Mouse (Mus musculus) frontal cortex, adult 2 months (tissue): ENCODE results near the gene Guk1. TPM values are rescaled to one million over a fixed set of nuclear protein-coding genes. Genes with fewer than 3 reads are reported as not detected.

ENCODE experiments used
- DNase-seq, 2 experiments: peaks; one replicate each; pipeline ENCODE4 v3.0.0; 2022; ENCODE audit warnings: low spot score in 1 of 2; ENCODE audit errors: extremely low spot score in 1 of 2
- polyA plus RNA-seq: library from polyadenylated mRNA; depleted of rRNA; stranded (reverse); fragments of >200 nt; gene quantifications from 2 replicates; pipeline ENCODE4 v1.2.3, GENCODE M21; 2012

Guk1 gene
- polyA plus RNA-seq, 1 experiment = 250 TPM

GRCm38 (mm10) chr11:59165616-59166241 lies 26.3 kb downstream of the Guk1 start:
- no peak for DNase-seq

- no peak for DNase-seq
Observed at GRCm38 (mm10) chr11:59164384-59164783, 27.6 kb downstream of the Guk1 start.

GRCm38 (mm10) chr11:59163255-59164236 lies 28.5 kb downstream of the Guk1 start, which contains the start of gene Iba57:
TSS of gene Iba57 (minus strand) at chr11:59163739.
- DNase-seq = peak; percentile 99

- no peak for DNase-seq
Observed at GRCm38 (mm10) chr11:59162443-59163254, 29.4 kb downstream of the Guk1 start.

- no peak for DNase-seq
Observed at GRCm38 (mm10) chr11:59161398-59161797, 30.6 kb downstream of the Guk1 start.

- no peak for DNase-seq
Observed at GRCm38 (mm10) chr11:59159558-59159957, 32.5 kb downstream of the Guk1 start.

- DNase-seq = no peak
Observed at GRCm38 (mm10) chr11:59159099-59159498, 32.9 kb downstream of the Guk1 start.

- DNase-seq = no peak
Observed at GRCm38 (mm10) chr11:59155900-59156299, 36.1 kb downstream of the Guk1 start.

GRCm38 (mm10) chr11:59154220-59154619 lies 37.8 kb downstream of the Guk1 start:
- no peak for DNase-seq

- DNase-seq = no peak
Observed at GRCm38 (mm10) chr11:59151729-59152128, 40.3 kb downstream of the Guk1 start.

GRCm38 (mm10) chr11:59149302-59149701 lies 42.7 kb downstream of the Guk1 start:
- DNase-seq = no peak

- DNase-seq = no peak
Observed at GRCm38 (mm10) chr11:59142962-59143361, 49.0 kb downstream of the Guk1 start.

GRCm38 (mm10) chr11:59141772-59142370 lies 50.1 kb downstream of the Guk1 start:
- DNase-seq = no peak

- DNase-seq = no peak
Observed at GRCm38 (mm10) chr11:59138537-59139486, 53.2 kb downstream of the Guk1 start.

GRCm38 (mm10) chr11:59136994-59137706 lies 54.9 kb downstream of the Guk1 start:
- no peak for DNase-seq

- no peak for DNase-seq
Observed at GRCm38 (mm10) chr11:59135904-59136452, 56.0 kb downstream of the Guk1 start, which contains the start of gene Obscn. TSS of gene Obscn (minus strand) at chr11:59136402.

GRCm38 (mm10) chr11:59135051-59135820 lies 56.8 kb downstream of the Guk1 start:
- DNase-seq = no peak
